Mouse (Mus musculus) left cerebral cortex, adult 11 months (tissue): Measurements from ENCODE around the gene Uhrf1bp1.
"Not testable (repeated sequence)": the region's sequence is repeated elsewhere in the genome, so short reads cannot be mapped to it uniquely, and the experiment has no call there.

Experiments used
- DNase-seq: peaks from one replicate; pipeline ENCODE4 v3.0.0; 2022; ENCODE audit warnings: low spot score

The Uhrf1bp1 gene

GRCm38 (mm10) chr17:27856265-27856797, at the start of gene Uhrf1bp1:
Gene Uhrf1bp1, plus strand, starts transcription at chr17:27856441.
- peak; percentile 47 for DNase-seq

- no peak for DNase-seq
Measured at GRCm38 (mm10) chr17:27807542-27808078, 48.6 kb upstream of the Uhrf1bp1 start.

DNA sequence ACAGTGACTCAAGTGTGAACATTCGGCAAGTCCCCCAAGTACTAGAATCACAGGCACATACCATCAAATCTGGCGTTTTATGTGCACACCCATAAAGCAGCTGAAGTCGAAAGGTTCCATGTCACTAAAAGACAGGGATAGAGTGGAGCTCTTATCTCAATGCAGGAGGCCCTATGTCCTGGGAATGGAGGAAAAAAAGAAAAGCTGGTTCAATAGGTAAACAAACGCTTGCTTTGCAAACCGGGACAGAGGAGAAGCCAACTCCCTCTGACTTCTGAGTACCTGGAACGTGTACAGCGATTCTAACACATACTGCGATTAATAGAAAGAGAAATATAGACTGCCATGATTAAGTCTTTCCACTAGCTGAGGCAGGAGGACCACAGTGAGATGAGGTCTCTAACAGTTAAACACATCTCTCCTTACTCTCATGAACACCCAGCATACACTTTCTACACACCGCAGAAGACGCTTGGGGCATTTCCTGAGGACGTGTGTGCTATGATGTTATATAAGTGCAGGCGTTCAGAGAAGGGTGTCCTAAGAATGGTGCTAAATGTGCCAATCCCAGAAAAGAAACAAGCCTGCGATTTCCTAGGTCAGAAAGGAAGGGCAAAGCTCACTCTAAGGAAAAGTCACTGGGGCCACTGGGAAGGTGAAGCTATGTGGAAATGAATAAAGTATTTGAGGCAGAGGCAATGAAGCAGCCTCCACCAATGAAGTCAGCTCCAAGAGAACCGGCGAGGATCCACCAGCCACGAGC, 45.5 kb upstream of the Uhrf1bp1 start:
- no peak for DNase-seq

DNA sequence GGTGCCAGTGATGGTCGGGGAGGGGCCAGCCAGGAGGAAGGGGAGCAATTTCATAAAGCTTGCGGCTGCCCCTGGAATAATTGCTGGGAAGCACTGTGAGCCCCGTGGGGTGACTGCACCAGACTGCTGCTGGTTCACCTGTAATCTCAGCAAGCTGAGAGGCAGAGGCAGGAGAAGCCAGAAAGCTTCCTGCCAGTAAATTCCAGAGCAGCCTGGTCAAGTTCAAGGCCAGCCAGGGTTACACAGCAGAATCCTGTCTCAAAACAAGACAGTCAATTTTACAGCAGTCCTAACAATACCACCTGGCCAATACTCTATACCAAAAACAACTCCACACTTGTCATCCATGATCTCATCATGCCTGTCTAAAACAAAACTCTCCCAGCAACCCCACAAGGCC, 44.3 kb upstream of the Uhrf1bp1 start:
- DNase-seq: no peak

DNA sequence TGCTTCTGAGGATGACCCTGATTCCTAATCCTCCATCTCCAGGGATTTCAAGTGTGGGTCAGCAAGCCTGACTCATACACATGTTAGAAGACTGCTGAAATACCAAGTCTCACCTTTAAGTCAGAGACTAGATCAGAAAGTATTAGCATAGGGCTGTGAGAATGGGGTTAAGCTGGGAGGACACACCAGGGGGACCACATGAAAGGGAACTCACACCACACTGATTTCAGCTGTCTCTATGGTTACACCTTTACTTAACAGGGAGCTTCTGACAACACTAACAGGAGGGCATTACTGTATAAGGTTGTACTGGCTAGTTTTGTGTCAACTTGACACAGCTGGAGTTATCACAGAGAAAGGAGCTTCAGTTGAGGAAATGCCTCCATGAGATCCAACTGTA, 41.6 kb upstream of the Uhrf1bp1 start:
- no peak for DNase-seq

GRCm38 (mm10) chr17:27819011-27819410, 37.2 kb upstream of the Uhrf1bp1 start:
- no peak for DNase-seq

DNA sequence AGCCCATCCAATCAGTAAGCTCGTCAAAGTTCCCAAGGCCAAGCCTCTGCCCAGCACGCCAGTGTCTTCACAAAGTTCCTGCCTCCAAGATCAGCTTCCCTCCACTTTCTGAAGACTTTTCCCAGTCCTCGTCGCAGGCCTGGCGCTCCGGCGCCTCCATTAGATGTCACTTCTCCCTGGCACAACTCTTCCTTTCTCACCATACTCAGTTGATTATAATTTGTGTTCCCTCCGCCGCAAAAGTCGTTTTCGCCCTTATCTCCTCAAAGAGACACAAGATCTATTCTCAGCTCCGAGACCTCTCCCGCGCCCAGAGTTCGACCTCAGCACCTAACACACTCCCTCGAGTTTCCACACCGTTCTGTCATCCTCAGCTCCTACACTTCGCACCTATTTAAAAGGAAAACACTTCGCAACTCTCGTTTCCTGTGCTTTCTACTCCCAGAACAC, 36.7 kb upstream of the Uhrf1bp1 start:
- no peak for DNase-seq

GRCm38 (mm10) chr17:27819971-27820567, 36.2 kb upstream of the Uhrf1bp1 start:
- DNase-seq: peak; percentile 35

DNA sequence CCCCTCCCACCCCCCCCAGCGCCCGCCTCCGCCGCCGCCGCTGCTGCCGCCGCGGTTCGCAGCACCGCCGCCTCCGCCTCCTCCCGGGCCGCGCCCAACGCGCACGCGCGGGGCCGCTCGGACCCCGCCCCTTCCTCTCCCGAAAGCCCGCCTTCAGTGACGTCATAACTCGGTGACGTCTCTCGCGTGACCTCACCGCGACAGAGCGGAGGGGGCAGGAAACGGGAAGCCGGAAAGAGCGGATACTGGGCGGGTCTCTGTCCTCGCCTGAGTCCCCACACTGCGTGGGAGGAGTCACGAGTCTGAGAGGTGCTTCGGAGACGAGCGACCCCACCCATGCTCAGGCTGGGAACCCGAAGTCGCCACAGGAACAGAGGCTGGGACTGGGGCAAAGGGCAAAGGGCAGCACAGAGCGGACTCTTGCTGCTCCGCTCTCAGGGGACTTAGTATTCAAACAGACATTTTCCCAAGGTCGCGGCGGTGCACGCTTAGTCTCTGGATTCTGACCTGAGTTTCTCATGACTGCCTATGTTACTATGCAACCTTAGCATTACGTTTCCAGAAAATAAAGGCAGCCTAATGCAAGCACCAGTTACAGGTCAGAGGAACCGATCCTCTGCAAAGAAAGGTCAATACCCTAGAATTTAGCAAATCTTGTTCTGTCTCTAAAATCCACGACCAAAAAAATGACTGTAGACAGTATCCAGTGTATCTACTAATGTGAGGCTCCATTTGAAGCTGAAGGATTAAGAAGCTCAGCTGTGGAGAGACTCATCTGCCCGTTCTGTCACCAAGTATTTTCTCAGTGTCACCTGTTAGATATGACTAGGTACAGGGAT, 35.5 kb upstream of the Uhrf1bp1 start, which contains the start of gene D17Wsu92e:
Gene D17Wsu92e (minus strand): TSS at position 81 of the 839 bp plus-strand sequence.
- peak; percentile 96 for DNase-seq

GRCm38 (mm10) chr17:27821407-27822338, 34.6 kb upstream of the Uhrf1bp1 start:
- DNase-seq: no peak

DNA sequence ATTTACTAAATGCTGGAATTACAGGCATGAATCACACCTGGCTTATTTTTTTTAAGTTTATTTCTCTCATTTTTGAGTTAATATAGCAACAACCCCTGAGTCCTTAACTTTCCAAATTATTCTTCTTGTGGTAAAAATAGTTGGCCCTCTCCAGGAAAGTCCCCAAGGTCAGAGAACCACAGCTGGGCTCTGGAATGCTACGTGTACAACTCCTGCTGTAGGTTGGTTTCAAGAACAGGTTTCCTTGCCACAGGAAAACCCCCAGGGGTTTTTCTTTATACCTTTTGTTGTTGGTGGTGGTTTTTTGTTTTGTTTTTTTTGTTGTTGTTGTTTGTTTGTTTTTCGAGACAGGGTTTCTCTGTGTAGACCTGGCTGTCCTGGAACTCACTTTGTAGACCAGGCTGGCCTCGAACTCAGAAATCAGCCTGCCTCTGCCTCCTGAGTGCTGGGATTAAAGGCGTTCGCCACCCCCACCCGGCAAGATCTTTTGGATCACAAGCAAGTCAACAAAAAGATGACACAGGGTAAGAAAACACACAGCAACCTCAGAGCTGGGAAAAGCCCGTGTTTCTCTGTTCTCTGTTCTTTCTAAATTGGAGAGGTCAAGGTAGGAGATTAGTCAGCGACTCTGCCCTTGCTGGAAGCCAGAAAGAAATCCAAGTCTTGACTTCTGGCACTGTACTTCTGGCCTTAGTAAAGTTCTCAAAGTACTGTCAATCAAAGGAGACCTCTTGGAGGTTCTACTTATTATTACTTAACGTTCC, 32.9 kb upstream of the Uhrf1bp1 start:
- DNase-seq: no peak

- no peak for DNase-seq
Measured at GRCm38 (mm10) chr17:27824941-27825340, 31.3 kb upstream of the Uhrf1bp1 start.

DNA sequence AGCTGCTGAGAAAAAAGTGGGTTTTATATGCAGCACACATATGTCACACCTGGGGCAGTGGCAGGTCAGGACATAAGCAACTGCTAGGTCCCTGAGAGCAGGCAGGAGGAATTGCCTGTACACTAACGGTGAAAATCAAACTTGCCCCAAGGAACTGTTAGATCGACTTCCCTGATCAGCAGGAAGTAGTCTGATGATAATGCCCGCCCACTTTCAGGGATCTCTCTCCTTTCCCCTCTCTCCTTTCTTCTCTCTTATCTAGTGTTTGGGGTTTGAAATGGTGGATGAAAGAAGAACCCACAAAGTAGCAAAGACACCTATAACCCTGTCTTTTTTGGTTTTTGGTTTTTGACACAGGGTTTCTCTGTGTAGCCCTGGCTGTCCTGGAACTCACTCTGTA, 30.7 kb upstream of the Uhrf1bp1 start:
- no peak for DNase-seq

- no peak for DNase-seq
Measured at GRCm38 (mm10) chr17:27825984-27826905, 30.0 kb upstream of the Uhrf1bp1 start.

DNA sequence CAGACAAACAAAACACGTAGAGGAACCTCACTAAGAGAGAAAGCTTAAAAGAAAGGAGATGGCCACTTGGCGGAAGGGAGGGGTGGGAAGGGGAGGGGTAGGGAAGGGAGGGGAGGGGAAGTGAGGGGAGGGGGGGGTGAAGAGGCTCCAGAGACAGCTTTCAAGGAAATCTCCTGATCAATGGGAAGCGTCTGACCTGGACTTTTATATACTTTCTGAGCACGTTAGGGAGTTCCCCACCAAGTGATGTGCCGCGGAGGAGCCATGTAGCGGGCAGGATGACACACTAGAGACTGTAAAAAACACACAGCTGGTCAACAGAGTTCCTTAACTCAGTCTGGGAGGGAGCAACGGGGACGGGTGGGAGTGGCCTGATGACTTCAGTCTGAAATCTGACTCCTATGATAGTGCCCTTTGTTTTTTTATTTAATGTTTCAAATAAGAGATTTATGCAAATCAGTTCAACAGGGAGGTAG, 29.3 kb upstream of the Uhrf1bp1 start:
- no peak for DNase-seq

- DNase-seq: no peak
Measured at GRCm38 (mm10) chr17:27827511-27827910, 28.7 kb upstream of the Uhrf1bp1 start.

DNA sequence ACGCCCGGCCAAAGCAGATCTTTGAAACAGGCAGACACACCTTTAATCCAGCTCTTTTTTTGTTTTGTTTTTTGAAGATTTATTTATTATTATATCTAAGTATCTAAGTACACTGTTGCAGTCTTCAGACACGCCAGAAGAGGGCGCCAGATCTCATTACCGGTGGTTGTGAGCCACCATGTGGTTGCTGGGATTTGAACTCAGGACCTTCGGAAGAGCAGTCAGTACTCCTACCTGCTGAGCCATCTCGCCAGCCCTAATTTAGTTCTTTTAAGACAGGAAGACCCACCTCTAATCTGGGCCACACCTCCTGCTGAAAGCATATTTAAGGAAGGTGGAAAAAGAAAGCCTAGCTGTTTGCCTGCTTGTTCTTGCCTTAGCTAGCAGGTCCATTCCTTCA, 25.8 kb upstream of the Uhrf1bp1 start:
- DNase-seq: no peak

- DNase-seq: not testable (repeated sequence)
Measured at GRCm38 (mm10) chr17:27837850-27838249, 18.4 kb upstream of the Uhrf1bp1 start, which contains the start of gene Snrpc. Gene Snrpc, plus strand, starts transcription at chr17:27838150.
